Mouse (Mus musculus) heart, adult 2 months (tissue): Measurements from ENCODE around the gene Mcoln1. TPM values are rescaled to one million over a fixed set of nuclear protein-coding genes. Genes with fewer than 3 reads are reported as not detected.

Experiments
- DNase-seq, 2 experiments: peaks; one replicate each; pipeline ENCODE4 v3.0.0; 2021
- H3K27ac ChIP-seq: fragments of 200-600 bp; 2 replicates; pipeline ENCODE4 v1.8.1; 2022
- H3K27me3 ChIP-seq: fragments of 200-500 bp; 2 replicates; pipeline ENCODE4 v1.6.1; 2012; ENCODE audit warnings: mild to moderate bottlenecking, low read length, inconsistent platforms, mixed read lengths; ENCODE audit not compliant: control insufficient read depth, insufficient read depth
- H3K36me3 ChIP-seq: fragments of 200-500 bp; 2 replicates; pipeline ENCODE4 v1.6.1; 2012; ENCODE audit warnings: low read length, inconsistent platforms; ENCODE audit not compliant: control insufficient read depth, insufficient read depth
- H3K4me1 ChIP-seq: fragments of 200-500 bp; 2 replicates; pipeline ENCODE4 v1.6.1; 2011; ENCODE audit warnings: low read length; ENCODE audit not compliant: control insufficient read depth, insufficient read depth
- H3K4me3 ChIP-seq: fragments of 200-600 bp; 2 replicates; pipeline ENCODE4 v1.8.1; 2022
- H3K79me2 ChIP-seq: fragments of 200-500 bp; replicated peaks from 2 replicates; pipeline ENCODE4 v1.6.1; 2012; ENCODE audit warnings: mild to moderate bottlenecking, inconsistent platforms, low read length, moderate library complexity, mixed read lengths; ENCODE audit not compliant: control insufficient read depth, insufficient read depth
- H3K9ac ChIP-seq: fragments of 200-500 bp; 2 replicates; pipeline ENCODE4 v1.6.1; 2012; ENCODE audit warnings: low read depth, mild to moderate bottlenecking, control low read depth, inconsistent platforms, low read length, mixed read lengths
- CTCF ChIP-seq: fragments of 200-600 bp; IDR thresholded peaks from 2 replicates; pipeline ENCODE4 v1.8.1; 2022; ENCODE audit warnings: antibody characterized with exemption, mild to moderate bottlenecking, moderate library complexity
- EP300 ChIP-seq: fragments of 200-500 bp; IDR thresholded peaks from 2 replicates; pipeline ENCODE4 v1.6.1; 2011; ENCODE audit warnings: low read depth, low read length, control low read depth; ENCODE audit not compliant: insufficient read depth
- POLR2A ChIP-seq: fragments of 200-500 bp; IDR thresholded peaks from 2 replicates; pipeline ENCODE4 v1.6.1; 2011; ENCODE audit warnings: mild to moderate bottlenecking, low read depth, low read length, control low read depth; ENCODE audit not compliant: insufficient read depth
- WGBS: fragments of 180-500 bp; shearing (Covaris S2); methylation state at CpG from one replicate; pipeline ENCODE4 v1.1.7; 2018; 5-methylcytosine and 5-hydroxymethylcytosine counted together
- intact Hi-C: fragments of 180-260 bp; cut with DNase I; formaldehyde crosslinking; loops from one replicate; pipeline ENCODE4 v1.15.1; 2025
- polyA plus RNA-seq: library from polyadenylated mRNA; depleted of rRNA; stranded (reverse); fragments of >200 nt; gene quantifications from 2 replicates; pipeline ENCODE4 v1.2.3, GENCODE M21; 2012
- total RNA-seq, 2 experiments: library from RNA; stranded (reverse); gene quantifications; 2 replicates each; pipeline ENCODE4 v1.2.3; 2021

Mcoln1 gene
- total and polyA plus RNA-seq, 3 experiments, result 20.6 to 86.9 (median 23.1) TPM

- H3K4me1 ChIP-seq, result no peaks in the 10 kb centered on the region
- peak overlapping the region; percentile 79 for H3K4me3 ChIP-seq
- WGBS, result 14% methylated on average over 6 of the region's 6 CpGs
- H3K36me3 ChIP-seq, result no peaks in the 10 kb centered on the region
- DNase-seq, result no peak
- H3K27ac ChIP-seq, result peak overlapping the region; percentile 92
- peak overlapping the region; percentile 100; the same call in 1 of the 2 replicates for H3K9ac ChIP-seq
- TF ChIP-seq EP300 (no peak), POLR2A (no peak), CTCF (no peak)
- no peaks in the 10 kb centered on the region for H3K27me3 ChIP-seq
- peaks cover 2% of the 10 kb centered on the region for H3K79me2 ChIP-seq
- intact Hi-C loops, result loop anchor here (2.0 kb wide), 2 partner anchors 23 to 27 kb away; partner anchors contain the start of gene Pex11g
Measured at GRCm38 (mm10) chr8:3493845-3494208, 6.4 kb upstream of the Mcoln1 start.

GRCm38 (mm10) chr8:3495578-3496427 lies 4.5 kb upstream of the Mcoln1 start:
- Histone ChIP-seq H3K36me3 (no peaks in the 10 kb centered on the region), H3K79me2 (peaks cover 4% of the 10 kb centered on the region), H3K27me3 (no peaks in the 10 kb centered on the region), H3K9ac (no peak overlapping the region), H3K4me3 (no peak overlapping the region), H3K4me1 (no peaks in the 10 kb centered on the region), H3K27ac (no peak overlapping the region)
- WGBS, result 94% methylated on average over 44 of the region's 44 CpGs
- TF ChIP-seq EP300 (no peak), POLR2A (no peak), CTCF (no peak)
- DNase-seq, result no peak
- intact Hi-C loops, result no loop called here

- H3K36me3 ChIP-seq, result no peaks in the 10 kb centered on the region
- no peak overlapping the region for H3K4me3 ChIP-seq
- DNase-seq, result no peak
- H3K27me3 ChIP-seq, result no peaks in the 10 kb centered on the region
- intact Hi-C loops, result no loop called here
- H3K9ac ChIP-seq, result no peak overlapping the region
- TF ChIP-seq CTCF (no peak), EP300 (no peak), POLR2A (no peak)
- H3K79me2 ChIP-seq, result peaks cover 4% of the 10 kb centered on the region
- 91% methylated on average over 15 of the region's 15 CpGs for WGBS
- H3K4me1 ChIP-seq, result peaks cover 2% of the 10 kb centered on the region
- H3K27ac ChIP-seq, result no peak overlapping the region
Measured at GRCm38 (mm10) chr8:3496428-3496748, 3.9 kb upstream of the Mcoln1 start.

GRCm38 (mm10) chr8:3498583-3498982 lies 1.7 kb upstream of the Mcoln1 start:
- H3K4me1 ChIP-seq, result peaks cover 2% of the 10 kb centered on the region
- DNase-seq, result no peak
- no peak overlapping the region for H3K4me3 ChIP-seq
- WGBS, result 84% methylated on average over 3 of the region's 3 CpGs
- intact Hi-C loops, result no loop called here
- no peaks in the 10 kb centered on the region for H3K36me3 ChIP-seq
- H3K79me2 ChIP-seq, result peaks cover 1% of the 10 kb centered on the region; the same call in 1 of the 2 replicates
- TF ChIP-seq CTCF (no peak), EP300 (no peak), POLR2A (no peak)
- no peak overlapping the region for H3K9ac ChIP-seq
- no peaks in the 10 kb centered on the region for H3K27me3 ChIP-seq
- no peak overlapping the region for H3K27ac ChIP-seq

- Histone ChIP-seq H3K36me3 (no peaks in the 10 kb centered on the region), H3K27me3 (no peaks in the 10 kb centered on the region), H3K4me1 (peaks cover 2% of the 10 kb centered on the region), H3K27ac (peak overlapping the region; percentile 94), H3K9ac (peak overlapping the region; percentile 85), H3K4me3 (peak overlapping the region; percentile 87), H3K79me2 (peaks cover 1% of the 10 kb centered on the region; the same call in 1 of the 2 replicates)
- intact Hi-C loops, result loop anchor here (1.0 kb wide), 1 partner anchor 17 kb away; no protein-coding TSS in a partner anchor
- TF ChIP-seq EP300 (no peak), POLR2A (no peak), CTCF (no peak)
- DNase-seq, result no peak
- 2% methylated on average over 8 of the region's 8 CpGs for WGBS
Measured at GRCm38 (mm10) chr8:3499751-3500150, 506 bp upstream of the Mcoln1 start.

- Histone ChIP-seq H3K79me2 (0 out of 2 replicates have a peak, but pooled peaks cover 1% of the 10 kb centered on the region), H3K27me3 (no peaks in the 10 kb centered on the region), H3K4me3 (no peak overlapping the region), H3K27ac (no peak overlapping the region), H3K36me3 (no peaks in the 10 kb centered on the region), H3K9ac (no peak overlapping the region), H3K4me1 (peaks cover 2% of the 10 kb centered on the region)
- intact Hi-C loops, result no loop called here
- 44% methylated on average over 4 of the region's 4 CpGs for WGBS
- TF ChIP-seq CTCF, result no peak
- no peak for TF ChIP-seq POLR2A
- TF ChIP-seq EP300, result no peak
- DNase-seq, result no peak
Measured at GRCm38 (mm10) chr8:3502217-3502616, 2.0 kb downstream of the Mcoln1 start.
